Mouse (Mus musculus) embryonic fibroblast, embryonic 13.5 days (primary cell): ENCODE data around the gene Csrp3.

Experiments
- CTCF ChIP-seq: IDR thresholded peaks from 2 replicates; pipeline ENCODE4 v1.5.1; 2011; ENCODE audit warnings: mild to moderate bottlenecking, control low read depth, low read length, moderate library complexity, borderline replicate concordance; ENCODE audit not compliant: insufficient read depth
- POLR2A ChIP-seq: IDR thresholded peaks from 2 replicates; pipeline ENCODE4 v1.6.1; 2011; ENCODE audit warnings: low read depth, mild to moderate bottlenecking, control low read depth, low read length, moderate library complexity

GRCm38 (mm10) chr7:48842353-48842752 is 5.5 kb downstream of the Csrp3 start:
- TF ChIP-seq CTCF (no peak), POLR2A (no peak)
